Mouse (Mus musculus) bone marrow macrophage, adult 2 months (primary cell): ENCODE results near the gene Pin4.

Experiments used
- CTCF ChIP-seq: IDR thresholded peaks from 2 replicates; pipeline ENCODE4 v1.5.1; 2012; ENCODE audit warnings: low read depth, mild to moderate bottlenecking, low read length, moderate library complexity
- POLR2A ChIP-seq: IDR thresholded peaks from 2 replicates; pipeline ENCODE4 v1.6.1; 2012; ENCODE audit warnings: mild to moderate bottlenecking, low read depth, low read length, borderline replicate concordance

- TF ChIP-seq POLR2A (no peak), CTCF (no peak)
Measured at GRCm38 (mm10) chrX:102119042-102119864, at the start of gene Pin4.
